In the genomic region with DNA sequence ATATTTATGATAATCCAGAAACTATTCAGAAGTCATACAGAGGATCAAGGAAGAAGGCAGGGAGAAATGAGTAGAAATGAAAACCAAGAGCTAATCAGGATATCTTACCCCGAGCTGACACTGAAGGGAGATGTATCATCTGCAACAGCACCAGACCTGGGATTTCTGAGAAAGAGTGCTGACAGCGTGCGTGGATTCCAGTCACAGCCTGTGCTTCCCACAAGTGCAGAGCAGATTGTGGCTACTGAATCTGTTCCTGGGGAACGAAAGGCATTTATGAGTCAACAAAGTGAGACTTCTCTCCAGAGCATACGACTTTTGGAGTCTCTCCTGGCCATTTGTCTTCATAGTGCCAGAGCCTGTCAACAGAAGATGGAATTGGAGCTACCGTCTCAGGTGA, we compare ENCODE assay signal across 30 mouse cellular contexts. TPM values are rescaled to one million over a fixed set of nuclear protein-coding genes. Genes with fewer than 3 reads are reported as not detected.
DNase-seq lines count a peak whose midpoint lies in the region; ATAC-seq and TF ChIP-seq lines count a peak whose summit lies in the region.
"Had no signal": no experiment of that assay in that cellular context is flagged by ENCODE, and none has a peak within 500 bp of the region (broad histone marks: within the 10 kb centered on the region; RNA-seq: fewer than 3 reads in every experiment).

No protein-coding gene starts in this region.

- H3K4me1 ChIP-seq in forebrain, embryonic 10.5 days = peaks cover 41% of the 10 kb centered on the region
- H3K4me1 ChIP-seq in forebrain, postnatal 0 days (ENCODE audit: insufficient read depth) = no peaks in the 10 kb centered on the region
- peaks cover 5% of the 10 kb centered on the region for H3K4me1 ChIP-seq in embryonic fibroblast, embryonic 13.5 days (ENCODE audit: control insufficient read depth, insufficient read depth, low read length)
- H3K4me1 ChIP-seq: embryonic facial prominence, embryonic 10.5 days; embryonic facial prominence, embryonic 15.5 days; heart, embryonic 13.5 days; hindbrain, embryonic 15.5 days; neural tube, embryonic 12.5 days had no signal

- WGBS in forebrain, embryonic 10.5 days = 89% methylated on average over 6 of the region's 6 CpGs
- WGBS in forebrain, postnatal 0 days = 74% methylated on average over 6 of the region's 6 CpGs

- no peaks in the 10 kb centered on the region for H3K27me3 ChIP-seq in forebrain, embryonic 10.5 days (ENCODE audit: poor library complexity, severe bottlenecking)
- H3K27me3 ChIP-seq in forebrain, postnatal 0 days (ENCODE audit: insufficient read depth, low read length) = no peaks in the 10 kb centered on the region
- H3K27me3 ChIP-seq: embryonic facial prominence, embryonic 15.5 days; forebrain, embryonic 15.5 days; heart, embryonic 13.5 days; hindbrain, embryonic 15.5 days; neural tube, embryonic 12.5 days had no signal

- H3K9ac ChIP-seq in forebrain, postnatal 0 days = no peak overlapping the region
- H3K9ac ChIP-seq: embryonic facial prominence, embryonic 15.5 days; forebrain, embryonic 15.5 days; heart, embryonic 13.5 days; hindbrain, embryonic 15.5 days; liver, embryonic 14.5 days; lung, embryonic 14.5 days; neural tube, embryonic 12.5 days had no signal

- TF ChIP-seq CTCF in forebrain, postnatal 0 days (IDR thresholded peaks at IDR 0.05; ENCODE audit: low read depth) = no peak
- TF ChIP-seq CTCF in embryonic fibroblast, embryonic 13.5 days (IDR thresholded peaks at IDR 0.05; ENCODE audit: borderline replicate concordance, insufficient read depth, low read length) = no peak

- peak overlapping the region; percentile 61 for H3K27ac ChIP-seq in forebrain, embryonic 10.5 days
- H3K27ac ChIP-seq in forebrain, postnatal 0 days (ENCODE audit: low read depth, low read length) = no peak overlapping the region
- H3K27ac ChIP-seq in embryonic fibroblast, embryonic 13.5 days (ENCODE audit: insufficient read depth, low read length) = peak overlapping the region; percentile 66; the same call in 1 of the 2 replicates
- H3K27ac ChIP-seq: embryonic facial prominence, embryonic 10.5 days; embryonic facial prominence, embryonic 15.5 days; forebrain, embryonic 15.5 days; heart, embryonic 13.5 days; hindbrain, embryonic 10.5 days; hindbrain, embryonic 15.5 days; liver, embryonic 14.5 days; neural tube, embryonic 12.5 days had no signal

- H3K4me2 ChIP-seq in forebrain, postnatal 0 days (ENCODE audit: low read depth) = no peak overlapping the region
- H3K4me2 ChIP-seq: embryonic facial prominence, embryonic 15.5 days; forebrain, embryonic 15.5 days; heart, embryonic 13.5 days; hindbrain, embryonic 15.5 days; lung, embryonic 14.5 days; midbrain, embryonic 11.5 days; neural tube, embryonic 12.5 days had no signal

- intact Hi-C loops in left cerebral cortex, postnatal 10 days (cut with DNase I) = no loop called here

- no peak for DNase-seq in forebrain, embryonic 10.5 days (ENCODE audit: extremely low spot score, low spot score)
- DNase-seq in forebrain, postnatal 0 days = no peak
- peak; percentile 15 for DNase-seq in left cerebral cortex, adult 11 months (ENCODE audit: low spot score)
- DNase-seq in left cerebral cortex, postnatal 10 days (ENCODE audit: extremely low spot score in 1 of 2, low spot score in 2 of 2) = no peak
- DNase-seq in cerebellum, adult 9-11 months = no peak
- DNase-seq in urinary bladder, postnatal 25 days (ENCODE audit: low spot score) = no peak
- DNase-seq: adrenal gland, postnatal 14 days; cerebellum, adult 2 months; cerebellum, postnatal 25 days; gastrocnemius, postnatal 10 days; heart, postnatal 10 days; kidney, adult 11 months; kidney, postnatal 25 days; liver; lung, embryonic 14.5 days; lung, postnatal 14 days; thymus, postnatal 4 days had no signal

- ATAC-seq in forebrain, postnatal 0 days = no peak
- ATAC-seq: inflammation-experienced regulatory T-cells, adult 6 months; midbrain, embryonic 16.5 days had no signal

- no peak for TF ChIP-seq POLR2A in embryonic fibroblast, embryonic 13.5 days (IDR thresholded peaks at IDR 0.05; ENCODE audit: low read depth, low read length)

- no peaks in the 10 kb centered on the region for H3K36me3 ChIP-seq in forebrain, embryonic 10.5 days (replicated peaks)
- H3K36me3 ChIP-seq in forebrain, postnatal 0 days (ENCODE audit: insufficient read depth) = 0 out of 2 replicates have a peak, but pooled peaks cover 5% of the 10 kb centered on the region
- H3K36me3 ChIP-seq: embryonic facial prominence, embryonic 10.5 days; forebrain, embryonic 15.5 days; hindbrain, embryonic 10.5 days; neural tube, embryonic 12.5 days had no signal

- H3K4me3 ChIP-seq in forebrain, embryonic 10.5 days = no peak overlapping the region
- H3K4me3 ChIP-seq in forebrain, postnatal 0 days (ENCODE audit: low read depth, low read length) = no peak overlapping the region
- H3K4me3 ChIP-seq in embryonic fibroblast, embryonic 13.5 days (ENCODE audit: insufficient read depth, low read length) = no peak overlapping the region
- H3K4me3 ChIP-seq: embryonic facial prominence, embryonic 10.5 days; embryonic facial prominence, embryonic 15.5 days; forebrain, embryonic 15.5 days; heart, embryonic 13.5 days; hindbrain, embryonic 10.5 days; hindbrain, embryonic 15.5 days; neural tube, embryonic 12.5 days had no signal

- no peaks in the 10 kb centered on the region for H3K9me3 ChIP-seq in forebrain, embryonic 10.5 days
- no peaks in the 10 kb centered on the region for H3K9me3 ChIP-seq in forebrain, postnatal 0 days (ENCODE audit: low read length)
- H3K9me3 ChIP-seq: embryonic facial prominence, embryonic 10.5 days; embryonic facial prominence, embryonic 15.5 days; forebrain, embryonic 15.5 days; G1E; heart, embryonic 13.5 days; hindbrain, embryonic 10.5 days; hindbrain, embryonic 15.5 days; neural tube, embryonic 12.5 days had no signal

RNA-seq across cellular contexts. Expression of a gene that starts 47.8 kb away (rescaled TPM):
- polyA plus RNA-seq in forebrain, embryonic 10.5 days (2016; fragmentation: Nextera tagmentation; extraction: Ambion mirVana) = 2.7 and 3.6 TPM in 2 replicates
- total RNA-seq in forebrain, postnatal 0 days (2014; rRNA removed) = 13.2 and 14.2 TPM in 2 replicates
- 1.5 and 3.5 TPM in 2 replicates for polyA plus RNA-seq in forebrain, postnatal 0 days (2015; fragmentation: Nextera tagmentation; extraction: Ambion mirVana)
- total RNA-seq in left cerebral cortex, postnatal 10 days (2021) = 10 to 100 TPM; 29.5 to 30.5 TPM
- 12.2 and 14.1 TPM in 2 replicates for polyA plus RNA-seq in embryonic fibroblast, embryonic 13.5 days (2011; ENCODE audit: insufficient read length, low read depth, missing spikeins)
